Mouse (Mus musculus): ENCODE results near the gene Treml2. TPM values are rescaled to one million over a fixed set of nuclear protein-coding genes. Genes with fewer than 3 reads are reported as not detected.

The Treml2 gene
- total and polyA plus RNA-seq, 2 experiments from 2014 or later = 0.07 to 0.49 TPM

DNA sequence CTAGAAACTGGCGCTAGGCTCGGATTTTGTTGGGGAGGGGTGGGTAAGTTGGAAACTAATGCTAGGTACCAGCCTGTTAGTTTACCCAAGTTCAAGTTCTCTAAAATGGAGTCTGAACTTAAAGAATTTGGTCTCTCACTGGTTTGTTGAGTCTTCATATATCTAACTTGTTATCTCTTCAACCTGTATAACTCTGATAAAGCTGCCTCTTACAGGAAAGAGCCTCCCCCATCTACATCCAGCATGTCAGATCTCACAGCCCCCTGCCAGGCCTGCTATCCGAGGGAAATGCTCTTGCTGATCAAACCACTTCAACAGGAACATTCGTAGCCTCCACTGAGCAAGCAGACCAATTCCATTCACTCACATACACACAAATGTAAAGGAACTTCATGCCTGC lies 20.3 kb upstream of the Treml2 start:
- H3K9me3 ChIP-seq (ENCODE audit: low read length) = no peaks in the 10 kb centered on the region
- no peaks in the 10 kb centered on the region for H3K36me3 ChIP-seq (ENCODE audit: insufficient read depth, low read length)
- DNase-seq (ENCODE audit: low spot score) (no peak), ATAC-seq (ENCODE audit: low FRiP score) (no peak)
- no peak overlapping the region for H3K27ac ChIP-seq (ENCODE audit: low read depth, low read length)
- TF ChIP-seq CTCF (IDR thresholded peaks at IDR 0.05) = no peak
- no peaks in the 10 kb centered on the region for H3K4me1 ChIP-seq (ENCODE audit: insufficient read depth, low read length)
- no peak overlapping the region for H3K4me2 ChIP-seq (ENCODE audit: low read depth, low read length, poor library complexity, severe bottlenecking)
- H3K4me3 ChIP-seq (ENCODE audit: low read depth, low read length) = no peak overlapping the region
- H3K9ac ChIP-seq (replicated peaks; ENCODE audit: low read length, poor library complexity, severe bottlenecking) = no peak overlapping the region
- H3K27me3 ChIP-seq (ENCODE audit: insufficient read depth, low read length) = no peaks in the 10 kb centered on the region
- 85% methylated on average over 4 of the region's 4 CpGs for WGBS

DNA sequence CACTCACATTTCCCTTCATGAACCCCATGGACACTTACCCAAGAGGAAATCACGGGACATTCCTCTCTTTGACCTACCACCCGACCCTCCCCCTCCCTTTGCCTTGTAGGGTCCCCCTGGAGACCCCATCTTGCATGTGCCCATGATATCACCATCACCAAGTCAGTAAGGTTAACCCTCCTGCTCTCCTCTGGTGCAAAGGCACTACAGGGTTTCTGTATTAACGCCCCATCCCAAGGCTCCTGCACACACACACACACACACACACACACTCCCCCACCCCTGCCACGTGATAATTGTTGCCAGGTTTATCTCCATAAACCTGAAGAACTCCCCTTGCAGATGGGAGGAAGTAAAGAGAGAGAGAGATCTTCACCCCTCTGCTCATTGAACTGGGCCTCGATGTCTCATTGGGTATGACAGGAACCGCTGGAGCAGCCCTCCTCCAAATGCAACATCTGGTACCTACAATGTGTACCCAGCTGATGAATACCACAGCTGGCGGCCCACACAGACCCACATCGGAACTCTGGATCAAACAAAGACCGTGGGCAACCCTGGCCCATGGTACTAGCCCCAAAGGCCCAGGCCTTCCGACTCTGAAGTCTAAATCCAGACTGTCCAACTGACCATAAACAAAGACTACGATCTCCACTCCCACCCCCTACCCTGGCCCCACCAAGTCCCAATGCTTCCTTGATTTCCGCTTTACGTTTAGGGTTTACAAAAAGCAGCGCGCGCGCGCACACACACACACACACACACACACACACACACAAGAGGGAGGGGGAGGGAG lies 18.2 kb upstream of the Treml2 start:
- Histone ChIP-seq H3K27ac (ENCODE audit: low read depth, low read length) (no peak overlapping the region), H3K4me1 (ENCODE audit: insufficient read depth, low read length) (no peaks in the 10 kb centered on the region), H3K36me3 (ENCODE audit: insufficient read depth, low read length) (no peaks in the 10 kb centered on the region), H3K9ac (replicated peaks; ENCODE audit: low read length, poor library complexity, severe bottlenecking) (no peak overlapping the region; the same call in 1 of the 2 replicates), H3K9me3 (ENCODE audit: low read length) (no peaks in the 10 kb centered on the region), H3K4me2 (ENCODE audit: low read depth, low read length, poor library complexity, severe bottlenecking) (peak overlapping the region; percentile 44), H3K27me3 (ENCODE audit: insufficient read depth, low read length) (no peaks in the 10 kb centered on the region), H3K4me3 (ENCODE audit: low read depth, low read length) (peak overlapping the region; percentile 21)
- DNase-seq (ENCODE audit: low spot score) (no peak), ATAC-seq (ENCODE audit: low FRiP score) (no peak)
- TF ChIP-seq CTCF (IDR thresholded peaks at IDR 0.05) = no peak
- 23% methylated on average over 18 of the region's 18 CpGs for WGBS

- H3K9me3 ChIP-seq (ENCODE audit: low read length) = no peaks in the 10 kb centered on the region
- no peaks in the 10 kb centered on the region for H3K36me3 ChIP-seq (ENCODE audit: insufficient read depth, low read length)
- peak overlapping the region; percentile 44 for H3K4me2 ChIP-seq (ENCODE audit: low read depth, low read length, poor library complexity, severe bottlenecking)
- no peaks in the 10 kb centered on the region for H3K27me3 ChIP-seq (ENCODE audit: insufficient read depth, low read length)
- peak; percentile 51 for DNase-seq (ENCODE audit: low spot score)
- no peak for TF ChIP-seq CTCF (IDR thresholded peaks at IDR 0.05)
- no peak overlapping the region for H3K9ac ChIP-seq (replicated peaks; ENCODE audit: low read length, poor library complexity, severe bottlenecking)
- WGBS = 6% methylated on average over 3 of the region's 3 CpGs
- no peak overlapping the region for H3K27ac ChIP-seq (ENCODE audit: low read depth, low read length)
- H3K4me3 ChIP-seq (ENCODE audit: low read depth, low read length) = peak overlapping the region; percentile 21
- H3K4me1 ChIP-seq (ENCODE audit: insufficient read depth, low read length) = no peaks in the 10 kb centered on the region
- ATAC-seq (ENCODE audit: low FRiP score) = no peak
Measured at GRCm38 (mm10) chr17:48281739-48282085, 17.6 kb upstream of the Treml2 start.

GRCm38 (mm10) chr17:48286765-48287164 lies 12.5 kb upstream of the Treml2 start:
- Histone ChIP-seq H3K4me2 (ENCODE audit: low read depth, low read length, poor library complexity, severe bottlenecking) (no peak overlapping the region), H3K4me1 (ENCODE audit: insufficient read depth, low read length) (no peaks in the 10 kb centered on the region), H3K9me3 (ENCODE audit: low read length) (no peaks in the 10 kb centered on the region; the same call in 1 of the 2 replicates), H3K4me3 (ENCODE audit: low read depth, low read length) (no peak overlapping the region), H3K36me3 (ENCODE audit: insufficient read depth, low read length) (no peaks in the 10 kb centered on the region), H3K27ac (ENCODE audit: low read depth, low read length) (no peak overlapping the region), H3K27me3 (ENCODE audit: insufficient read depth, low read length) (no peaks in the 10 kb centered on the region), H3K9ac (replicated peaks; ENCODE audit: low read length, poor library complexity, severe bottlenecking) (no peak overlapping the region)
- ATAC-seq (ENCODE audit: low FRiP score) (no peak), DNase-seq (ENCODE audit: low spot score) (no peak)
- TF ChIP-seq CTCF (IDR thresholded peaks at IDR 0.05) = no peak
- WGBS = 58% methylated on average over 1 of the region's 1 CpGs

DNA sequence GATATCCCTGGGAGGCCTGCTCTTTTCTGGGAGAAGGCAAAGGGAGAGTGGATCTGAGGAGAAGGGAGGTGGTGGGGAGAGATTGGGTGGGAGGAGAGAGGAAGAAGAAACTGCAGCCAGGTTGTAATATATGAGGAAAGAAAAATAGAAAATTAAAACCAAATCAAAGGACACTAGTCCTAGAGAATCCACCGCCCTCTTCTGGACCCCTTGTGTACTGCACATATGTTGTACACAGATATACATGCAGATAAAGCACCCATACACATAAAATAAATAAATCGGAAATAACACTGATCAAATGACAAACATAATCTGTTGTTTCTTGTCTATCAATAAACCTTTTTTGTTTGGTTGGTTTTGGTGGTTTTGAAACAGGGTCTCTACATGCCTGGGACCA lies 12.0 kb upstream of the Treml2 start:
- 65% methylated on average over 2 of the region's 2 CpGs for WGBS
- Histone ChIP-seq H3K36me3 (ENCODE audit: insufficient read depth, low read length) (no peaks in the 10 kb centered on the region), H3K4me2 (ENCODE audit: low read depth, low read length, poor library complexity, severe bottlenecking) (no peak overlapping the region), H3K9ac (replicated peaks; ENCODE audit: low read length, poor library complexity, severe bottlenecking) (no peak overlapping the region), H3K27me3 (ENCODE audit: insufficient read depth, low read length) (no peaks in the 10 kb centered on the region), H3K4me3 (ENCODE audit: low read depth, low read length) (no peak overlapping the region), H3K4me1 (ENCODE audit: insufficient read depth, low read length) (no peaks in the 10 kb centered on the region), H3K9me3 (ENCODE audit: low read length) (no peaks in the 10 kb centered on the region; the same call in 1 of the 2 replicates), H3K27ac (ENCODE audit: low read depth, low read length) (no peak overlapping the region)
- DNase-seq (ENCODE audit: low spot score) = no peak
- peak; percentile 24; the same call in 1 of the 2 replicates for TF ChIP-seq CTCF (IDR thresholded peaks at IDR 0.05)
- ATAC-seq (ENCODE audit: low FRiP score) = no peak

DNA sequence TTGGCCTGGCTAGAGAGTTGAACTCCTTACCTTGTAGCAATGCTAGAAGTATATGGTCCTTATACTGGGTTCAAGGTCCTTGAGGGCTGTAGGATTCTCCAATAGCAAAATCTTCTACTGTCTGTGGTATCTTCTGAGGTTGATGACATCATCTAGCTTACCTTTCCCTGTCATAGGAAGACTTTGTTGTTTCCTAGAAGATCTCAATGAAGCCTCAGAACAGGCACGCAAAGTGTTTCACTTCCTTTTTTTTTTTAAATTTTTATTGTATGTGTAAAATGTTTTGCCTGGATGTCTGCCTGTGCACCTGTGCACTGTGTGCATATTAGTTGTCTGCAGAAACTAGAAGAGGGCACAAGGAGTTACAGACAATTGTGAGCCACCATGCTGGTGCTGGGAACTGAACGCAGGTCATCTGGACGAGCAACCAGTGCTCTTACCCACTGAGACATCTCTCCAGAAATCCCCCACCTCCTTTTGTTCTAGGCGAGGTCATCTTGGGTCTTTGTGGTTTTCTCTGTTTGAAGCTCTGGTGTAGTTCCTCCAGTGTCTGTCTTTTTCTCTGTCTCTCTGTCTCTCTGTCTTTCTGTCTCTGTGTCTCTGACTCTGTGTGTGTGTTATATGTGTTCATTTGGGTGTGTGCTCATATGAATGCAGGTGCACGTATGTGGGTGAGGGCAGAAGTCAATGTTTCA lies 5.7 kb upstream of the Treml2 start:
- no peak overlapping the region for H3K27ac ChIP-seq (ENCODE audit: low read depth, low read length)
- no peaks in the 10 kb centered on the region; the same call in 1 of the 2 replicates for H3K9me3 ChIP-seq (ENCODE audit: low read length)
- no peaks in the 10 kb centered on the region for H3K27me3 ChIP-seq (ENCODE audit: insufficient read depth, low read length)
- DNase-seq (ENCODE audit: low spot score) (no peak), ATAC-seq (ENCODE audit: low FRiP score) (no peak)
- no peaks in the 10 kb centered on the region for H3K36me3 ChIP-seq (ENCODE audit: insufficient read depth, low read length)
- H3K4me2 ChIP-seq (ENCODE audit: low read depth, low read length, poor library complexity, severe bottlenecking) = no peak overlapping the region
- no peaks in the 10 kb centered on the region for H3K4me1 ChIP-seq (ENCODE audit: insufficient read depth, low read length)
- no peak overlapping the region for H3K4me3 ChIP-seq (ENCODE audit: low read depth, low read length)
- no peak overlapping the region for H3K9ac ChIP-seq (replicated peaks; ENCODE audit: low read length, poor library complexity, severe bottlenecking)
- WGBS = 81% methylated on average over 5 of the region's 5 CpGs
- no peak for TF ChIP-seq CTCF (IDR thresholded peaks at IDR 0.05)
